Mouse (Mus musculus) gastrocnemius, adult 2 months (tissue): ENCODE results near the gene Vwa8. TPM values are rescaled to one million over a fixed set of nuclear protein-coding genes. Genes with fewer than 3 reads are reported as not detected.
A peak's percentile ranks its signal among the peaks of the same experiment; 100 is the strongest.

ENCODE experiments used
- DNase-seq: peaks from one replicate; pipeline ENCODE4 v3.0.0; 2022
- H3K27ac ChIP-seq: fragments of 200-600 bp; 2 replicates; pipeline ENCODE4 v1.8.1; 2022; ENCODE audit warnings: mild to moderate bottlenecking
- H3K4me3 ChIP-seq: fragments of 200-600 bp; 2 replicates; pipeline ENCODE4 v1.8.1; 2022; ENCODE audit warnings: mild to moderate bottlenecking, moderate library complexity
- CTCF ChIP-seq: fragments of 200-600 bp; IDR thresholded peaks from 2 replicates; pipeline ENCODE4 v1.8.1; 2022; ENCODE audit warnings: antibody characterized with exemption, mild to moderate bottlenecking, moderate library complexity
- intact Hi-C: fragments of 180-260 bp; cut with DNase I; formaldehyde crosslinking; loops from one replicate; pipeline ENCODE4 v1.15.1; 2025
- total RNA-seq, 2 experiments: library from RNA; stranded (reverse); gene quantifications; 2 replicates each; pipeline ENCODE4 v1.2.3; 2021

Vwa8 gene
- total RNA-seq, 2 experiments from 2014 or later, result 64.5 to 83.1 TPM

- DNase-seq, result no peak
- Histone ChIP-seq H3K27ac (no peak overlapping the region), H3K4me3 (no peak overlapping the region)
- TF ChIP-seq CTCF, result peak; percentile 47; the same call in 1 of the 2 replicates
- intact Hi-C loops, result no loop called here
Measured at GRCm38 (mm10) chr14:79164925-79165324, 316.1 kb downstream of the Vwa8 start.

DNA sequence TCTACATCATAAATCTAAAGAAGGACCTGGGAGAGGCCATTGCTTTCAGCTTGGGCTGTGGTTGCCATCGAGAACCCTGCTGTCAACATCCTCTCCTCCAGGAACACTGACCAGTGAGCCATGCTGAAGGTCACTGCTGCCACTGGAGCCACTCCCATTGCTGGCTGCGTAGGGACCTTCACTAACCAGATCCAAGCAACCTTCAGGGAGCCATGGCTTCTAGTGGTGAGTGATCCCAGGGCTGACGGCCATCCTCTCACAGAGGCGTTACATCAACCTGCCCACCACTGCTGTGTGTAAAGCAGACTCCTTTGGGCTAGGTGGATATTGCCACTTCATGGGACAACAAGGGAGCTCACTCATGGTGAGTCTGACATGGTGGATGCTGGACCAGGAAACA is 325.7 kb downstream of the Vwa8 start:
- intact Hi-C loops, result no loop called here
- no peak for TF ChIP-seq CTCF
- DNase-seq, result no peak
- H3K4me3 ChIP-seq, result no peak overlapping the region
- H3K27ac ChIP-seq, result no peak overlapping the region

DNA sequence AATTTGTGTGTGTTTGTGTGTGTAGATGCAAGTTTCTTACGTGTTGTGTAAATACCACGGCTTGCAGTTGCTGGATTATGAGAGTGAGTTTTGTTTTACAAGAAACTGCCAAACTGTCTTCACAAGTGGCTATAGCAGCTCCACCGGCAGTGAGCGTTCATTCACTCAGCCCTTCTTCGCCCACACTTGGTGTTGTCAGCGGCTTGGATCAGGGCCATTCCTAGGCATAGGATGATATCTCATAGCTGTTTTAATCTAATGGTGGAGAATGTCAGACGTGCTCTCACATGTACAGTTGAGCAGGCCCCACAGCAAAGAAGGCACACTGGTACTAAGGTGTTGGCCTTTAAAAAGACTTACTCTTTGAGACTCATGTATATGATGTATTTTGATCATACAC is 328.9 kb downstream of the Vwa8 start:
- H3K27ac ChIP-seq, result no peak overlapping the region

GRCm38 (mm10) chr14:79178247-79178646 is 329.4 kb downstream of the Vwa8 start:
- no peak for TF ChIP-seq CTCF
- no peak overlapping the region for H3K27ac ChIP-seq
- no peak for DNase-seq
- intact Hi-C loops, result loop anchor here (5.0 kb wide), 1 partner anchor 149 kb away; no protein-coding TSS in a partner anchor
- H3K4me3 ChIP-seq, result no peak overlapping the region

More for the DNA sequence above, 328.9 kb downstream of the Vwa8 start:
- no peak for DNase-seq
- intact Hi-C loops, result loop anchor here (5.0 kb wide), 1 partner anchor 150 kb away; no protein-coding TSS in a partner anchor
- H3K4me3 ChIP-seq, result no peak overlapping the region
- TF ChIP-seq CTCF, result no peak

GRCm38 (mm10) chr14:79180078-79180730 is 331.4 kb downstream of the Vwa8 start:
- Histone ChIP-seq H3K4me3 (no peak overlapping the region; the same call in 1 of the 2 replicates), H3K27ac (peak overlapping the region; percentile 84)
- intact Hi-C loops, result loop anchor here (5.0 kb wide), 2 partner anchors 97 to 122 kb away; partner anchors contain the start of gene Rgcc
- no peak for DNase-seq
- no peak for TF ChIP-seq CTCF

DNA sequence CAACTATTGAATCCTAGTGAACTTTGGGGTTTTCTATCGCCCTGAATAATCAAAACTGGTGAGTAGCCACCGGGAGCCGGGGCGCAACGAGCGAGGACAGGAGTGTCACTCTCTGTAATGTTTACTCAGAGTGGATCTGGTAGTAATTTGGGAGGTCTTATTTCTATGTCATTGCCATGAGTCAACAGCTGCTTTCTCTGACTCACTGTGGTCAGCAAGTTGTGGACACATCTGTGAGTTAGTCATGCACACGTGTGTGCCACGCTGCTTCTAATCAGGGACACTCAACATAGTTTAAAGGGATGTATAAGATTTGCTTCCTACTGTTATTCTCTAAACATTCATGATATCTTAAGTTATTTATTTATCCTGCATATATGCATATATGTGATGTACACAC is 332.9 kb downstream of the Vwa8 start:
- no peak for TF ChIP-seq CTCF
- no peak for DNase-seq
- Histone ChIP-seq H3K4me3 (no peak overlapping the region), H3K27ac (peak overlapping the region; percentile 84)
- intact Hi-C loops, result loop anchor here (5.0 kb wide), 2 partner anchors 96 to 121 kb away; partner anchors contain the start of gene Rgcc

- Histone ChIP-seq H3K4me3 (no peak overlapping the region), H3K27ac (peak overlapping the region; percentile 84)
- TF ChIP-seq CTCF, result no peak
- intact Hi-C loops, result loop anchor here (5.0 kb wide), 2 partner anchors 94 to 120 kb away; partner anchors contain the start of gene Rgcc
- no peak for DNase-seq
Measured at GRCm38 (mm10) chr14:79182801-79183200, 333.9 kb downstream of the Vwa8 start.

DNA sequence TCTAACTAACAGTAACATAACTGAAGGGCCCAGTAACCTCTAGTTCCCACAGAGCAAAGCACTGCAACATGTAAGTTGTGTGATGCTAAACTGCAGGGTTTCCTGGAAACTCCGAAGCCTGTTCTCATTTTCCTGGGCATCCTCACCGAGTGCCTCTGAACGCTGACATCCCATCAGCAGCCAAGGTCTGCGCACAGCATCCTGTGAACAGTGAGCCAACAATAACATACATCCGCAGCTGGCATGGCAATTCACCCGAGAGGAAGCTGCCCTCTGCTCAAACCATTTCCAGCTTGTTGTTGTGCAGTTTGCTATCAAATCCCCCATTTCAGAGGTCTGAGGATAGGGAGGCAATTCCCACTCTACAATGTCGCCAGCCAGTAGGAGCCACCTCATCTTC is 334.4 kb downstream of the Vwa8 start:
- DNase-seq, result no peak
- intact Hi-C loops, result loop anchor here (5.0 kb wide), 2 partner anchors 94 to 119 kb away; partner anchors contain the start of gene Rgcc
- Histone ChIP-seq H3K4me3 (no peak overlapping the region; the same call in 1 of the 2 replicates), H3K27ac (peak overlapping the region; percentile 84)
- no peak for TF ChIP-seq CTCF

- intact Hi-C loops, result loop anchor here (5.0 kb wide), 2 partner anchors 93 to 118 kb away; partner anchors contain the start of gene Rgcc
- Histone ChIP-seq H3K27ac (peak overlapping the region; percentile 84), H3K4me3 (peak overlapping the region; percentile 8)
- DNase-seq, result no peak
- TF ChIP-seq CTCF, result no peak
Measured at GRCm38 (mm10) chr14:79184071-79184470, 335.2 kb downstream of the Vwa8 start.

- intact Hi-C loops, result no loop called here
- no peak for TF ChIP-seq CTCF
- Histone ChIP-seq H3K4me3 (no peak overlapping the region), H3K27ac (peak overlapping the region; percentile 2)
- DNase-seq, result no peak
Measured at GRCm38 (mm10) chr14:79185018-79185685, 336.3 kb downstream of the Vwa8 start.

- DNase-seq, result no peak
- intact Hi-C loops, result no loop called here
- Histone ChIP-seq H3K4me3 (no peak overlapping the region), H3K27ac (no peak overlapping the region)
- no peak for TF ChIP-seq CTCF
Measured at GRCm38 (mm10) chr14:79186976-79187375, 338.1 kb downstream of the Vwa8 start.

DNA sequence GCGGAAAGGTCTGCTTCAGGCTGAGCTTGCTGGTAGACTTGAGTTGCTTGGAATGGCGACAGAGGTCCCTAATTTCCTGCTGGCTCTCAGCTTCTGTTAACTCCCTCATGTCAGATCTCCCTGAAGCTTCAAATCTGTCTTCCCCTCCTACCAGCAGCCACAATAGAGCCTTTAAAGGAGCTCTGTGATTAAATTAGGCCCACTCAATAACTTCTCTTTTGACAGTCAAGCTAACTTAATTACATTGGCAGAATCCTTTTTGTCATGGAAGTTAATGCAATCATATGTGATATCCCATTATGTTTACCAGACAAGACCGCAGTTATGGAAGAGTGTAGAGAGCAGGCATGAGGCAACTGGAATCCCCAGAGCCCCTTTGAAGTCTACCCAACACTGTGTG is 347.9 kb downstream of the Vwa8 start:
- intact Hi-C loops, result no loop called here
- H3K27ac ChIP-seq, result no peak overlapping the region
- TF ChIP-seq CTCF, result no peak
- H3K4me3 ChIP-seq, result no peak overlapping the region
- no peak for DNase-seq

DNA sequence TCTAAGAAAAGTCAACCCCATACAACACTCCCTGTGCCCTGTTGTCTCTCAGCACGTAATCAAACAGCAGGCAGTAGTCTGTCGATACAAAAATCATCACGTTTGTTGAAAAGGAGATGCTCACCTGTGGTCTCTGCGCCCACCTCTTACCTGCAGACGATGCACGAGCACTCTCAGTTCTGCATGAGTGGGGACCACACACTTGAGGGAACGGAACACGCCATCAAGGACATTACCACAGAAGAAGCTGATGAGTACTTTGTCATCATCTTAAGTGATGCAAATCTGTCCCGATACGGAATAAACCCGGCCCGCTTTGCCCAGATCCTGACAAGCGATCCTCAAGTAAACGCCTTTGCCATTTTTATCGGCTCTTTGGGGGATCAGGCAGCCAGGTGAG is 349.2 kb downstream of the Vwa8 start:
- H3K4me3 ChIP-seq, result no peak overlapping the region
- DNase-seq, result no peak
- intact Hi-C loops, result no loop called here
- H3K27ac ChIP-seq, result no peak overlapping the region
- TF ChIP-seq CTCF, result no peak
